Mouse (Mus musculus) hindbrain, postnatal 0 days (tissue): ENCODE measurements around the gene Figla. TPM values are rescaled to one million over a fixed set of nuclear protein-coding genes. Genes with fewer than 3 reads are reported as not detected.

Experiments
- ATAC-seq: fragments of 200-750 bp; cut with Nextera tagmentation; 2 replicates; pipeline ENCODE4 v1.8.0; 2017; ENCODE audit warnings: mild to moderate bottlenecking, moderate TSS enrichment, moderate library complexity
- DNase-seq: peaks from one replicate; pipeline ENCODE4 v3.0.0-alpha.2; 2015; ENCODE audit warnings: low spot score
- H3K27ac ChIP-seq: fragments of 300-500 bp; sonication (generic); 2 replicates; pipeline ENCODE4 v1.5.1; 2014; ENCODE audit warnings: mild to moderate bottlenecking
- H3K27me3 ChIP-seq: fragments of 300-500 bp; sonication (generic); 2 replicates; pipeline ENCODE4 v1.6.1; 2014; ENCODE audit warnings: low read length, mixed read lengths; ENCODE audit not compliant: insufficient read depth
- H3K36me3 ChIP-seq: fragments of 300-500 bp; sonication (generic); 2 replicates; pipeline ENCODE4 v1.6.1; 2014; ENCODE audit warnings: low read length, mixed read lengths; ENCODE audit not compliant: insufficient read depth
- H3K4me1 ChIP-seq: fragments of 300-500 bp; sonication (generic); 2 replicates; pipeline ENCODE4 v1.6.1; 2014; ENCODE audit warnings: antibody characterized with exemption, low read length, mixed read lengths; ENCODE audit not compliant: insufficient read depth
- H3K4me2 ChIP-seq: fragments of 300-500 bp; sonication (generic); 2 replicates; pipeline ENCODE4 v1.6.1; 2014; ENCODE audit warnings: low read depth, mild to moderate bottlenecking, low read length, moderate library complexity, mixed read lengths
- H3K4me3 ChIP-seq: fragments of 300-500 bp; sonication (generic); 2 replicates; pipeline ENCODE4 v1.5.1; 2014; ENCODE audit warnings: low read length
- H3K9ac ChIP-seq: fragments of 300-500 bp; sonication (generic); replicated peaks from 2 replicates; pipeline ENCODE4 v1.6.1; 2014; ENCODE audit warnings: mild to moderate bottlenecking, low read length, moderate library complexity, mixed read lengths
- H3K9me3 ChIP-seq: fragments of 300-500 bp; sonication (generic); 2 replicates; pipeline ENCODE4 v1.6.1; 2016; ENCODE audit warnings: low read length, mixed read lengths
- CTCF ChIP-seq: IDR thresholded peaks from 2 replicates; pipeline ENCODE4 v1.5.1; 2016; ENCODE audit warnings: antibody characterized with exemption, control low read depth, low read depth
- WGBS: fragments of 180-500 bp; shearing (Covaris S2); extraction: QIAGEN DNeasy Blood & Tissue Kit; methylation state at CpG from one replicate; pipeline ENCODE4 v1.1.7; 2014; 5-methylcytosine and 5-hydroxymethylcytosine counted together
- polyA plus RNA-seq: library from polyadenylated mRNA; unstranded; fragments of >200 nt; fragmentation: Nextera tagmentation; extraction: Ambion mirVana; gene quantifications from 2 replicates; pipeline ENCODE4 v1.2.1, GENCODE M21; 2015
- total RNA-seq: library from RNA; depleted of rRNA; stranded (reverse); fragments of >200 nt; gene quantifications from 2 replicates; pipeline ENCODE4 v1.2.3, GENCODE M21; 2014; rRNA removed

The Figla gene
- total and polyA plus RNA-seq, 2 experiments from 2014 or later = not detected

DNA sequence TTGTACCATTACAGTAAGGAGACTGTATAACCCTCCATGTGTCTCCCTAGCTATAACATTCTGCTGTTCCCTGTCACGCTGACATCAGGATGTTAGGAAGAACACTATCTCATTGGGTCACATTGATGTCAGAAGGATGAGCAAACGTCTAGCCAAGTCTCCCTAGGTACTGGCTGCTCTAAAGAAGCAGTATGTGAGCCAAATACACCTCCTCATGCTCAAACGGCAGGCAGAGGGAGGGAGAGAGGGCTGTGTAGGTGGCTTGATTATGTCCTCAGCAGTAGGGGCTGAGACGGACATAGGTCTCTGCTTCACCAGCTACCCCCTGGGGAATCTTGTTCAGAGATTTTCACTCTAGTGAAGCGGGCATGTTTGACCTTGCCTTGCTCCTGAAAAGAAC is 51.2 kb downstream of the Figla start:
- no peaks in the 10 kb centered on the region for H3K9me3 ChIP-seq
- peaks cover 28% of the 10 kb centered on the region for H3K4me1 ChIP-seq
- DNase-seq (no peak), ATAC-seq (no peak)
- 39% methylated on average over 5 of the region's 5 CpGs for WGBS
- no peak for TF ChIP-seq CTCF
- no peaks in the 10 kb centered on the region for H3K36me3 ChIP-seq
- H3K27me3 ChIP-seq = no peaks in the 10 kb centered on the region
- H3K27ac ChIP-seq = no peak overlapping the region
- no peak overlapping the region for H3K4me3 ChIP-seq
- no peak overlapping the region for H3K9ac ChIP-seq
- no peak overlapping the region for H3K4me2 ChIP-seq

DNA sequence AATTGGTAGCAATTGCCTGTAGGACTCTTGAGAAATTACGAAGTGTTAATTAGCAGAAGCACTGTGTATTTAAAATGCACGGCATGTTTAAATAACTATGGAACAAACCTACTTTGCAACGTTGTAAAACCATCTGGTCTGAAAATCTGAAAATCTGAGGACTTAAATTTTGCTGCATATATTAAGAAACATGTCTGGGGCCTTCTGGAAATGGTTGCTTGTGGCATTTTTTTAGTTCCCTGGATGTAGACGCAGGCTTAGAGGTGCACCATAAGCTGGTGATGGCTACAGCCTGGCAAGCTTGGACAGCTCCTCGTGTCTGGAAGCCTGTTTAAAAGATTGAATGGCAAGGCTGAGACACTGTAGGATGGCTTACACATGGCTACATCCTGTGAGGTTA is 53.0 kb downstream of the Figla start:
- peaks cover 14% of the 10 kb centered on the region for H3K4me1 ChIP-seq
- 57% methylated on average over 5 of the region's 5 CpGs for WGBS
- no peak for TF ChIP-seq CTCF
- H3K9me3 ChIP-seq = no peaks in the 10 kb centered on the region
- no peaks in the 10 kb centered on the region for H3K27me3 ChIP-seq
- H3K9ac ChIP-seq = no peak overlapping the region
- H3K4me3 ChIP-seq = no peak overlapping the region
- ATAC-seq (no peak), DNase-seq (no peak)
- H3K27ac ChIP-seq = no peak overlapping the region
- no peak overlapping the region for H3K4me2 ChIP-seq
- H3K36me3 ChIP-seq = no peaks in the 10 kb centered on the region

- 85% methylated on average over 3 of the region's 3 CpGs for WGBS
- DNase-seq = no peak
- Histone ChIP-seq H3K36me3 (no peaks in the 10 kb centered on the region), H3K9me3 (no peaks in the 10 kb centered on the region), H3K4me2 (no peak overlapping the region), H3K27me3 (no peaks in the 10 kb centered on the region), H3K27ac (no peak overlapping the region), H3K9ac (no peak overlapping the region), H3K4me3 (no peak overlapping the region), H3K4me1 (peaks cover 6% of the 10 kb centered on the region)
- no peak for ATAC-seq
- no peak for TF ChIP-seq CTCF
Measured at GRCm38 (mm10) chr6:86069856-86070255, 53.9 kb downstream of the Figla start.

DNA sequence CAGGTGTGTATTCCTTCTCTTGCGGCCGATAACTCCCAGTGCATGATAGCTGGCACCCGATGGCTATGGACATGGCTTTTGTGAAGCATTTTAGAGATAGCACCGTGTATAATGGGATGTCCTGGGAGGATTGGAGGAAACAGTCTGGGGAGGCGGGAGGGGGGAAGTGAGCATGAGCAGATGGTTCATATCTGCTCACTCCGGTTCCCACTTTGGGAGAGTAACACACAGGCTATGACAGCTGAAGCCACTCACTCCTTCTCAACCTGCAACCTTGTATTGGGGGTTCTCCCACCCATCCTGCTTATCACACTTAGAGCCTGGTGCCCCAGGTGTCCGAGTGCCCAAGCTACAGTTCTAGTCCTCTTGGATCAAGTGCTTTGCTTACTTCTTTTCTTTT is 54.3 kb downstream of the Figla start:
- H3K9ac ChIP-seq = no peak overlapping the region
- no peaks in the 10 kb centered on the region for H3K9me3 ChIP-seq
- H3K4me2 ChIP-seq = no peak overlapping the region
- no peaks in the 10 kb centered on the region for H3K27me3 ChIP-seq
- no peak for ATAC-seq
- WGBS = 66% methylated on average over 7 of the region's 7 CpGs
- H3K4me1 ChIP-seq = peaks cover 2% of the 10 kb centered on the region; the same call in 1 of the 2 replicates
- no peak overlapping the region for H3K4me3 ChIP-seq
- H3K27ac ChIP-seq = no peak overlapping the region
- DNase-seq = no peak
- TF ChIP-seq CTCF = no peak
- no peaks in the 10 kb centered on the region for H3K36me3 ChIP-seq

Other genes starting within 250 kb of the Figla start
- gene Nat8f6, start 195.2 kb upstream of the Figla start, total RNA-seq = 0.29 TPM in 1 of 2 replicates, not detected in the other
- not detected in 2 replicates for gene Nat8f6, start 195.2 kb upstream of the Figla start, polyA plus RNA-seq
- gene Nat8f5, start 195.2 kb upstream of the Figla start, total RNA-seq = 0.72 and 1.9 TPM in 2 replicates
- gene Nat8f5, start 195.2 kb upstream of the Figla start, polyA plus RNA-seq = 0.54 and 0.73 TPM in 2 replicates
- not detected in 2 replicates for gene Nat8, start 184.1 kb upstream of the Figla start, total RNA-seq
- gene Nat8, start 184.1 kb upstream of the Figla start, polyA plus RNA-seq = 0.64 and 0.74 TPM in 2 replicates
- not detected in 2 replicates for gene Nat8f2, start 147.0 kb upstream of the Figla start, total RNA-seq
- gene Nat8f2, start 147.0 kb upstream of the Figla start, polyA plus RNA-seq = not detected in 2 replicates
- gene Nat8f4, start 111.3 kb upstream of the Figla start, total RNA-seq = 4.9 and 6.7 TPM in 2 replicates
- gene Nat8f4, start 111.3 kb upstream of the Figla start, polyA plus RNA-seq = 5.9 and 6.0 TPM in 2 replicates
- 33.0 and 56.6 TPM in 2 replicates for gene Tprkb, start 104.3 kb upstream of the Figla start, total RNA-seq
- gene Tprkb, start 104.3 kb upstream of the Figla start, polyA plus RNA-seq = 61.4 and 63.6 TPM in 2 replicates
- 15.8 and 62.8 TPM in 2 replicates for gene Nat8f1, start 100.5 kb upstream of the Figla start, total RNA-seq
- 20.7 and 20.8 TPM in 2 replicates for gene Nat8f1, start 100.5 kb upstream of the Figla start, polyA plus RNA-seq
- gene Dusp11, start 54.5 kb upstream of the Figla start, total RNA-seq = 57.9 and 60.6 TPM in 2 replicates
- gene Dusp11, start 54.5 kb upstream of the Figla start, polyA plus RNA-seq = 31.6 TPM in 2 replicates
- gene Add2, start 12.5 kb downstream of the Figla start, total RNA-seq = 132 and 149 TPM in 2 replicates
- 84.6 and 90.0 TPM in 2 replicates for gene Add2, start 12.5 kb downstream of the Figla start, polyA plus RNA-seq
- gene Tgfa, start 179.1 kb downstream of the Figla start, total RNA-seq = 35.4 and 40.5 TPM in 2 replicates
- gene Tgfa, start 179.1 kb downstream of the Figla start, polyA plus RNA-seq = 13.6 and 14.2 TPM in 2 replicates